Mouse (Mus musculus) heart, embryonic 13.5 days (tissue): ENCODE measurements at regions not wholly inside any gene's neighbourhood (a gene's known extent, or its start where the extent isn't known, plus 50 kb on each side); places are given as distances from the start of the nearest gene placed in this dataset.
"Not testable (repeated sequence)": the region's sequence is repeated elsewhere in the genome, so short reads cannot be mapped to it uniquely, and the experiment has no call there.

Experiments used
- ATAC-seq: fragments of 200-750 bp; cut with Nextera tagmentation; 2 replicates; pipeline ENCODE4 v1.8.0; 2017; ENCODE audit warnings: moderate TSS enrichment; ENCODE audit not compliant: insufficient number of reproducible peaks, low FRiP score, low TSS enrichment; ENCODE audit errors: extremely low read depth
- H3K27ac ChIP-seq: fragments of 300-500 bp; sonication (generic); replicated peaks from 2 replicates; pipeline ENCODE4 v1.5.1; 2015; ENCODE audit warnings: moderate library complexity, mild to moderate bottlenecking, inconsistent platforms
- H3K27me3 ChIP-seq: fragments of 300-500 bp; sonication (generic); replicated peaks from 2 replicates; pipeline ENCODE4 v1.6.1; 2015; ENCODE audit warnings: mild to moderate bottlenecking, inconsistent platforms
- H3K36me3 ChIP-seq: fragments of 300-500 bp; sonication (generic); 2 replicates; pipeline ENCODE4 v1.6.1; 2015; ENCODE audit warnings: mild to moderate bottlenecking, inconsistent platforms
- H3K4me1 ChIP-seq: fragments of 300-500 bp; sonication (generic); 2 replicates; pipeline ENCODE4 v1.6.1; 2015; ENCODE audit warnings: inconsistent platforms
- H3K4me2 ChIP-seq: fragments of 300-500 bp; sonication (generic); 2 replicates; pipeline ENCODE4 v1.6.1; 2015; ENCODE audit warnings: inconsistent platforms, mild to moderate bottlenecking, moderate library complexity
- H3K4me3 ChIP-seq: fragments of 300-500 bp; sonication (generic); 2 replicates; pipeline ENCODE4 v1.5.1; 2015; ENCODE audit warnings: moderate library complexity, mild to moderate bottlenecking, inconsistent platforms
- H3K9ac ChIP-seq: fragments of 300-500 bp; sonication (generic); 2 replicates; pipeline ENCODE4 v1.6.1; 2015; ENCODE audit warnings: inconsistent platforms, mild to moderate bottlenecking, moderate library complexity
- H3K9me3 ChIP-seq: fragments of 300-500 bp; sonication (generic); 2 replicates; pipeline ENCODE4 v1.6.1; 2016; ENCODE audit warnings: inconsistent platforms
- WGBS: fragments of 180-500 bp; shearing (Covaris S2); methylation state at CpG from one replicate; pipeline ENCODE4 v1.1.7; 2015; ENCODE audit warnings: mixed read lengths; 5-methylcytosine and 5-hydroxymethylcytosine counted together

DNA sequence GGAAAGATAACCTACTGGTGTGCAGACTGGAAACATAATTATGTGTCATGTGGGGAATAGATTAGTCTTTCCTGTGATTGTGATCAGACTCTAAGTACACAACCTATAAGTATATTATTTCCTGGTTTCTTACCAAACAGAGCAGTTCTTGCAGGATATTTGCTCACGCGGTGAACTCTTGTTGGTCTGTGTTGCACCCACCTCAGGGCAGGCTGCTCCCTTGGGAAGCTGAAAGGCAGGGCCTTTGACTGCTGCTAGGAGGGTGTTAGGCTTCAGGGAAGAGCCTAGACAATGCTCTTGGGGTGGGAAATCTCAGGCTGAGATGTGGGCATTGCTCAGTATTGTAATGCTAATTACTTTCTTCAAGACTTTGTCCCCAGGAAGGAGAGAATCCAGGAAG lies 247.5 kb downstream of the Samd9l start:
- not testable (repeated sequence) for H3K4me3 ChIP-seq, H3K27me3 ChIP-seq, H3K9me3 ChIP-seq, H3K36me3 ChIP-seq, H3K4me1 ChIP-seq, H3K27ac ChIP-seq, ATAC-seq, H3K9ac ChIP-seq, H3K4me2 ChIP-seq
- 60% methylated on average over 2 of the region's 2 CpGs for WGBS

DNA sequence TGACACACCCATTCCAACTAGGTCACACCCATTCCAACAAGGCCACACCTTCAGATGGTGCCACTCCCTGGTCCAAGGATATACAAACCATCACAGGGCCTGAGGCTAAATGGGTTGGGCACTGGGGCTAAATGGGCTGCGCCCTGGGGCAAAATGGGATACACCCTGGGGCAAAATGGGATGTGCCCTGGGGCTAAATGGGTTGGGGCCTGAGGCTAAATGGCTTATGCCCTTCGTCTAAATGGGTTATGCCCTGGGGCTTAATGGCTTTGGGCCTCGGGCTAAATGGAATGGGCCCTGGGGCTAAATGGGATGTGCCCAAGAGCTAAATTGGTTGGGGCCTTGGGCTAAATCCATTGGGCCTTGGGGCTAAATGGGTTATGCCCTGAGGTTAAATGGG lies 261.5 kb downstream of the Samd9l start:
- H3K36me3 ChIP-seq, H3K4me2 ChIP-seq, H3K27ac ChIP-seq, H3K4me1 ChIP-seq, H3K27me3 ChIP-seq, ATAC-seq, H3K9ac ChIP-seq, H3K4me3 ChIP-seq: not testable (repeated sequence)
- H3K9me3 ChIP-seq, result peaks cover 27% of the 10 kb centered on the region
- WGBS, result 68% methylated on average over 3 of the region's 3 CpGs

DNA sequence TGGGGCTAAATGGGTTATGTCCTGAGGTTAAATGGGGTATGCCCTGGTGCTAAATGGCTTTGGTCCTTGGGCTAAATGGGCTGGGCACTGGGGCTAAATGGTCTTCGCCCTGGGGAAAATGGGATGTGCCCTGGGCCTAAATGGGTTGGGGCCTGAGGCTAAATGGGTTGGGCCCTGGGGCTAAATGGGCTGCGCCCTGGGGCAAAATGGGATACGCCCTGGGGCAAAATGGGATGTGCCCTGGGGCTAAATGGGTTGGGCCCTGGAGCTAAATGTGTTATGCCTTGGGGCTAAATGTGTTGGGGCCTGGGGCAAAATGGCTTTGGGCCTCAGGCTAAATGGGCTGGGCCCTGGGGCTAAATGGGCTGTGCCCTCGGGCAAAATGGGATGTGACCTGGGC lies 265.6 kb downstream of the Samd9l start:
- not testable (repeated sequence) for H3K4me2 ChIP-seq, H3K27me3 ChIP-seq, H3K36me3 ChIP-seq, H3K4me3 ChIP-seq, H3K9ac ChIP-seq, ATAC-seq, H3K27ac ChIP-seq, H3K4me1 ChIP-seq
- 78% methylated on average over 4 of the region's 4 CpGs for WGBS
- peaks cover 13% of the 10 kb centered on the region; the same call in 1 of the 2 replicates for H3K9me3 ChIP-seq

DNA sequence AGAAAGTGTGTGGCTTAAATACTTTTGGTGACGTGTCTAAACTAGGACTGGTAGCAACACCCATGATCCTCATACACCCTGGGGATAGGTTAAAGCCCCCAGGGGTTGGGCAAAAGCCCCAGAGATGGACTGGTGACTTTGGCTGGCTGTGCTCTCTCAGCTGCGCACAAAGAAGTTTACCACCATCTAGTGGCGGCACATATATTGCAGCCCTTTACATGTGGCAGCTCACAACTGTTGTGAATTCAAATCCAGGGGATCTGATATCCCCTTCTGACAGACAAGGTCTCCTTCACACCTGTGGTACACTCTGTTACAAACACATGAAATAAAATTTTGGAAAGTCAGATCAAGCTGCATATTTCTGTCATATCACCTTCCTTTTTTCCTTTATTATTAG lies 283.1 kb downstream of the Samd9l start:
- 20% methylated on average over 1 of the region's 3 CpGs for WGBS
- not testable (repeated sequence) for H3K4me2 ChIP-seq, H3K27ac ChIP-seq

More for the DNA sequence above, 283.1 kb downstream of the Samd9l start:
- H3K36me3 ChIP-seq, H3K4me1 ChIP-seq, H3K9me3 ChIP-seq, ATAC-seq, H3K9ac ChIP-seq, H3K4me3 ChIP-seq, H3K27me3 ChIP-seq: not testable (repeated sequence)
